Mouse (Mus musculus) gonadal fat pad, adult 2 months (tissue): Measurements from ENCODE around the gene Hydin. TPM values are rescaled to one million over a fixed set of nuclear protein-coding genes. Genes with fewer than 3 reads are reported as not detected.
"Not testable (repeated sequence)": the region's sequence is repeated elsewhere in the genome, so short reads cannot be mapped to it uniquely, and the experiment has no call there.

ENCODE experiments used
- DNase-seq: peaks from one replicate; pipeline ENCODE4 v3.0.0-alpha.2; 2012; ENCODE audit warnings: low read depth
- polyA plus RNA-seq: library from polyadenylated mRNA; depleted of rRNA; stranded (reverse); fragments of >200 nt; gene quantifications from 2 replicates; pipeline ENCODE4 v1.2.3, GENCODE M21; 2012

The Hydin gene
- polyA plus RNA-seq, 1 experiment = 0.70 TPM

DNA sequence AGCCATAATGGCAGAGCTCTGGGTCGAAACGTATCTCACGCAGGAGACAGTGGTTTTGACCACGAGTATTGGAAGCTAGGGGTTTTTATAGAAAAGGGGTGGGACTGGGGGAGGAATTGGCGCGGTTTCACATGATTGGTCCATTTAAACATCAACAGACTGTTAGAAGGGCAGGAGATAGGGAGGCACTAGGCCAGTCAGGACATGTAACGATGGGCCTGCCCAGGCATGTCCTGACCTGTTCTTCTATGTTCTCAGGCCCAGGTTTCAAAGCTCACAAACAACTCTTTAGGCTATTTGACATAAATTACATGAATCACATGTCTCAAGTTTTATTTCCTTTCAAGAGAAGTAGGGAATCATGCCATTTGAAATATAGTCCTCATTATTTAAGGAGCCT, 255.7 kb downstream of the Hydin start:
- DNase-seq = not testable (repeated sequence)

GRCm38 (mm10) chr8:110522985-110523384, 256.2 kb downstream of the Hydin start:
- DNase-seq = no peak

DNA sequence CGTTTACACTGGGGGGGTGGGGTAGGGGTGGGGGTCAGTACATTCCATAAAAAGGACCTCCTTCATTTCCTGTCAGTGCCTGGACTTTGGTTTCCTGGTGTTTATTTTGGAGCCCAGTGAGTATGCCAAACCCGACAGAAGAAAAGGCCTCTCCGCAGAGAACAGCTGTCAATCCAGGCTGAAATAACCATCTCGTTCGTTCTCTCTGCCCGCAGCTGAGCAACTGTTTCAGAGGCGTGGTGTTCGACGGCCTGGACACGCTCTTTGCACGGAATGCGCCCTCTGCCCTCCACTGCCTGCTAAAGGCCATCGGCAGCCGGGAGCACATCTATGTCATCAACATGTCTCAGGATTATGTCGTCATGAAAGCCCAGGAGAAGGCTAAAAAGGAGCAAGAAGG, 258.5 kb downstream of the Hydin start:
- no peak for DNase-seq

GRCm38 (mm10) chr8:110530008-110530762, 263.4 kb downstream of the Hydin start:
- no peak for DNase-seq

- no peak for DNase-seq
Observed at GRCm38 (mm10) chr8:110533781-110534180, 267.0 kb downstream of the Hydin start.

GRCm38 (mm10) chr8:110537849-110538248, 271.1 kb downstream of the Hydin start:
- DNase-seq = no peak

GRCm38 (mm10) chr8:110550343-110550742, 283.6 kb downstream of the Hydin start:
- no peak for DNase-seq

GRCm38 (mm10) chr8:110552111-110552510, 285.3 kb downstream of the Hydin start:
- DNase-seq = not testable (repeated sequence)

GRCm38 (mm10) chr8:110592641-110593040, 325.9 kb downstream of the Hydin start:
- DNase-seq = no peak

DNA sequence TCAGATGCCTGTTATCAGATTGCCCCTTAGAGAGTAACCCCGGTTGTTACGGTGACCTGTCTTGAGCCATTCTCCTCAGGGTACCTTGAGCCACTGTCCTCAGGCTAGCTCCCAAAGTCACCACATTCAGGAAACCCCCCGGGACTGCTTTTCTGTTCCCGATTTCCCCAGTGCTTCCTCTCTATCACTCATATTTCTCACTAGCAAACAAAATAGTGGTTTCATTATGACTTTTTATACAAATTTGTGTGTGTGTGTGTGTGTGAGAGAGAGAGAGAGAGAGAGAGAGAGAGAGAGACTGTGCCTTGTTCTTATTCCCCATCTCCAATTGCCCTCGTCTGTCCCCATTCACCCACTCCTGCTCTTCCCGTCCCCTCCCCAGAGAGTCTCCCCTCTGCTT, 327.4 kb downstream of the Hydin start:
- DNase-seq = no peak

- DNase-seq = no peak
Observed at GRCm38 (mm10) chr8:110604556-110604955, 337.8 kb downstream of the Hydin start.

- no peak for DNase-seq
Observed at GRCm38 (mm10) chr8:110605401-110606015, 338.7 kb downstream of the Hydin start.

DNA sequence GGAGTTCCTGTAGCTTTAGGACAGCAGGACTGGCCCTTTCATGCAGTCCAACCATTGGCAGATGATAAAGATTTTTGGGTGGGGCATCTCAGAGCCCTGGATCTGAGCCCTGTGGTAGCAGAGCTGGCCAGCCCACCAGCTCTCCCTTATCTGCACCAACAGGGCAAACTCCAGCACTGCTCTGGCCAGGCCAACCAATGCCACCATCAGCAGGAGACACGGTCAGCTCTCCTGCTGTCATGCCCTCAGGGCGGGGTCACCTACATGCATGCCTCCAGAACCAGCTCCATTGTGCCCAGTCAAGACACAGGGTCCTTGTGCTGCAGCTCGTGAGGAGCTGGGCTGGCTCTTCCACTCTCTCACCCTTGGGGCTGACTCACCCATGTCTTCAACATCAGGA, 349.0 kb downstream of the Hydin start:
- DNase-seq = no peak

GRCm38 (mm10) chr8:110617801-110618358, 351.1 kb downstream of the Hydin start:
- no peak for DNase-seq

- DNase-seq = no peak
Observed at GRCm38 (mm10) chr8:110618391-110619207, 351.8 kb downstream of the Hydin start, which contains the start of gene Vac14. Gene Vac14 (plus strand): TSS chr8:110618585.

DNA sequence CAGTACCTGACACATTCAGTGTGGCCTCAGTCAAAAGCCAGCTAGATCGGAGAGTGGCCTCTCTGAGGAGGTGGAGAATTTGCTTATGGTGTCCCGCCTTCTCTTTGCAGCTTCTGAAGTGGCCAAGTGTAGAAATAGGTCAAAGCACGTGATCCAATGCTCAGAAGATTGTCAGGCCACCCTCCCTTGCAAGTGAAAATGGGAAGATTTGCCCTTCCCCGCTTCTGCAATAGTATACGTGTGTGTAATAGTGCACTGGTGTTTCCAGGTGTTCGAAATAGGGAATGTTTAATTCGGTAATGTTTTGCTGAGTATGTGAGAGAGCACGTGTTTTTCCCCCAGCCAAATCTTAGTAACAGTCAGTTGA, 352.4 kb downstream of the Hydin start:
- DNase-seq = no peak

DNA sequence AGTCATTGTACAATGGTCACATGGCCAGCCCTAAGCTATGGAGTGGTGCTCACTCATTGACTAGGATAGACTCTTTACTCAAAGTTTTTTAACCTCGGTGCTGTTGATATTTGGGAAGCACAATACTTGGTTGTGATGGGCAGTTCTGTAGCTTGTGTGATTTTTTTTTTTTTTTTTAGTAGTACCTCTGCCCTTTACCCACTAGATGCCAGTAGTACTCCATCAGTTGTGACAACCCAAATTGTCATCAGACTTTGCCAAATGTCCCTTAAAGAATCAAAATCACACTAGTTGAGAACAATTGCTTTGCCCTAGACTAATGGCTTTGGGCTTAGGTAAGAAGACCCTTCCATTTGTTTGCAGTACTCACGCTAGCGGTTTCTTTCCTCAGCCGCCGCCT, 353.1 kb downstream of the Hydin start:
- DNase-seq = no peak

DNA sequence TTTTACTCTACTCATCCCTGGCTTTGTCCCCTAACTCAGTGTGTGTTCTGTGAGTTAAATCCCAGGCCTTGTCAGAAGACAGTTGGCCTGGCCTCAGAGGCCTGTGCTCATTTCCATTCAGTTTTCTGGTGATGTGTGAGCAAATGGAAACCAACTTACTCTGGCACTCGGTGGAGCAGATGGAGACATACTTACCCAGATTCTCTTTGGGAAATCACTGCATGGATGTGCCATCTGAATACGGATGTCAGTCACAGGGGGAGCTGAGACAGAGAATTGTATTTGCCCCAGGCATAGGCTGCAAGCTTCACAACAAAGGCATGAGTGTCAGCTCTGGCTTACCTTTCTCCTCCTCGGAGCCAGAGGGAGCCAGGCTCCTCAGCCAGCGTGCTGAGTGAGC, 359.7 kb downstream of the Hydin start:
- no peak for DNase-seq

GRCm38 (mm10) chr8:110629245-110630063, 362.7 kb downstream of the Hydin start:
- DNase-seq = no peak

GRCm38 (mm10) chr8:110630079-110630478, 363.3 kb downstream of the Hydin start:
- no peak for DNase-seq

- DNase-seq = no peak
Observed at GRCm38 (mm10) chr8:110630571-110631071, 363.8 kb downstream of the Hydin start.
